Mouse (Mus musculus): ENCODE results near the gene Pip5k1a.

- no peak for TF ChIP-seq CTCF (IDR thresholded peaks at IDR 0.05; ENCODE audit: insufficient read depth, low read depth, low read length)
- TF ChIP-seq POLR2A (IDR thresholded peaks at IDR 0.05; ENCODE audit: insufficient read depth, low read depth, low read length), result no peak
Measured at GRCm38 (mm10) chr3:95141474-95141873, 34.7 kb upstream of the Pip5k1a start.
